Mouse (Mus musculus) embryonic fibroblast, embryonic 13.5 days (primary cell): Measurements from ENCODE around the gene Tesk2.

Source experiments
- CTCF ChIP-seq: IDR thresholded peaks from 2 replicates; pipeline ENCODE4 v1.5.1; 2011; ENCODE audit warnings: mild to moderate bottlenecking, control low read depth, low read length, moderate library complexity, borderline replicate concordance; ENCODE audit not compliant: insufficient read depth
- POLR2A ChIP-seq: IDR thresholded peaks from 2 replicates; pipeline ENCODE4 v1.6.1; 2011; ENCODE audit warnings: low read depth, mild to moderate bottlenecking, control low read depth, low read length, moderate library complexity

DNA sequence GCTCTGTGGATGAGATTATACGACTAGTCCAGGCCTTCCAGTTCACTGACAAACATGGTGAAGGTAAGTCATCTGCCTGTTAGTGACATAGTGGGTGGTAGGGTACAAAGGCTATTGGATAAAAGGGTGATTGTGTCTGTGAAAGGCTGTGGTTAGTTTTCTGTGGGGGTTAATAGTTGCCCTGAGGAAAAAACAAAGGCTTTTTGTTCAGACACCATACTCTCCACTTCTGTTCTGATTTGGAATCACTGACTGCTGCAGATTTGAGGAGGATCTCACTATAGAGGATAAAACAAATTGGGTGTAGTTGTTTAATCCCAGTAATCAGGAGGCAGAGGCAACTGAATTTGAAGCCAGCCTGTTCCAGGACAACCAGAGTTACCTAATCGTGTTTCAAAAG is 27.0 kb upstream of the Tesk2 start:
- no peak for TF ChIP-seq CTCF
- no peak for TF ChIP-seq POLR2A
